Mouse (Mus musculus) ovary, adult 2 months (tissue): ENCODE data around the gene Spert. TPM values are rescaled to one million over a fixed set of nuclear protein-coding genes. Genes with fewer than 3 reads are reported as not detected.

Experiments
- polyA plus RNA-seq: library from polyadenylated mRNA; depleted of rRNA; stranded (reverse); fragments of >200 nt; gene quantifications from 2 replicates; pipeline ENCODE4 v1.2.3, GENCODE M21; 2012; rRNA removed

Spert gene
- polyA plus RNA-seq = 0.30 TPM in 1 of 2 replicates, not detected in the other

GRCm38 (mm10) chr14:75592978-75593377, at the start of gene Spert:
Gene Spert, minus strand, starts transcription at chr14:75593116.

GRCm38 (mm10) chr14:75642080-75642479, 49.2 kb upstream of the Spert start, which contains the start of gene Erich6b:
Gene Erich6b, plus strand, starts transcription at chr14:75642259.

Other genes starting within 250 kb of the Spert start
- gene Siah3, start 137.1 kb downstream of the Spert start, polyA plus RNA-seq = 0.14 and 0.18 TPM in 2 replicates
- not detected in 2 replicates for gene Erich6b, start 49.1 kb upstream of the Spert start, polyA plus RNA-seq
- gene Cog3, start 161.4 kb upstream of the Spert start, polyA plus RNA-seq = 9.6 and 10.2 TPM in 2 replicates
- gene Slc25a30, start 193.9 kb upstream of the Spert start, polyA plus RNA-seq = 23.2 and 25.8 TPM in 2 replicates